8 mouse cellular contexts compared by ENCODE assay signal in the genomic region with DNA sequence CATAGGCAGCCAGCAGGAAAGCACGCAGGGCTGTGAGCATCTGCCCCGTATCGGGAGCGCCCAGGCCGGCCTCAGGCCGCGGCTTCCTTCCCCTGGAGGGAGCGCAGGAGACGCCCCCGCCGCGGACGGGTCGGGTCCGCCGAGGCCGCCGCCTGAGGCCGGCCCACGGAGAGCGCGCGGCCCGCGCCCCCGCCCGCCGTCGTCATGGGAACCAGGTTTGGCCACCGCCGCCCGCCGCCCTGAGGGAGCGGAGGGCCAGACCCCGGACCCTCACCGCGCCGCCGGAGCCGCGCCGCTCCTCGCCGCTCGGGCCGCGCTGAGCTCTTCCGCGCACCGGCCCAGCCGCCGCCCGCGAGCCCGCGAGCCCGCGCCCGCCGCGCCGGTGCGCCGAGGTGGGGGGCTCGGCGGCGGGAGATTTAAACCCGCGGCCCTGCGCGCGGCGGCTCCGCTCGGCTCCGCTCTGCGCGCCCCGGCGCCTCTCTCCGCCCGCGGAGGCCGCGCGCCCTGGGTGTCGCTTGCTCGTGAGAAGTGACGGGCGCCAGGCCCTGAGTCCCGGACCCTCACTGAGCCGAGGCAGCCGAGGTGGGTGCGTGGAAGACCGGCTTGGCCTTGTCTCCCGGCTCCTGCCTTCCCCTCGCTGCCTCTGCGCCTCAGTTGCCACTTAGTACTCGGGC. TPM values are rescaled to one million over a fixed set of nuclear protein-coding genes. Genes with fewer than 3 reads are reported as not detected.
DNase-seq lines count a peak whose midpoint lies in the region; ATAC-seq lines count a peak whose summit lies in the region.

A gene (minus strand): TSS at position 389 of the 674 bp plus-strand sequence.

- H3K9ac ChIP-seq in hindbrain, embryonic 13.5 days: peak within 1 kb of the TSS; percentile 86

- peak; percentile 74 for DNase-seq in R1 (ENCODE audit: low read depth, low spot score)
- DNase-seq in cerebellum, adult 9-11 months: peak; percentile 68
- DNase-seq in frontal cortex, postnatal 25 days (ENCODE audit: low spot score in 2 of 2): peak; percentile 14 to 25
- DNase-seq in layer of hippocampus, postnatal 36 days: peak; percentile 32 to 37
- DNase-seq in lung, postnatal 36 days: peak; percentile 61
- peak; percentile 53 for DNase-seq in right cerebral cortex, adult 18-20 months
- DNase-seq in urinary bladder, postnatal 4 days (ENCODE audit: low spot score in 2 of 2): peak; percentile 49 to 71

- H3K27ac ChIP-seq in hindbrain, embryonic 13.5 days: peak within 1 kb of the TSS; percentile 85

- under 1% methylated on average over 45 of the region's 99 CpGs for WGBS in hindbrain, embryonic 13.5 days

- 0 out of 2 replicates have a peak, but pooled peaks cover 4% of the 10 kb centered on the region for H3K4me1 ChIP-seq in hindbrain, embryonic 13.5 days (replicated peaks)

- H3K4me3 ChIP-seq in hindbrain, embryonic 13.5 days: peak within 1 kb of the TSS; percentile 79

- H3K4me2 ChIP-seq in hindbrain, embryonic 13.5 days: peak within 1 kb of the TSS; percentile 82

- H3K27me3 ChIP-seq in hindbrain, embryonic 13.5 days: peaks cover 10% of the 10 kb centered on the region

- peaks cover 5% of the 10 kb centered on the region; the same call in 1 of the 2 replicates for H3K9me3 ChIP-seq in hindbrain, embryonic 13.5 days

- ATAC-seq in hindbrain, embryonic 13.5 days (ENCODE audit: low FRiP score): peak; percentile 92

- no peaks in the 10 kb centered on the region for H3K36me3 ChIP-seq in hindbrain, embryonic 13.5 days

RNA-seq across cellular contexts. Expression of the gene that starts here (rescaled TPM):
- 27.9 and 31.3 TPM in 2 replicates for polyA plus RNA-seq in hindbrain, embryonic 13.5 days (2015; fragmentation: Nextera tagmentation; extraction: Ambion mirVana)
- 10 to 100 TPM; 34.9 to 38.4 TPM for total RNA-seq in layer of hippocampus, postnatal 36 days (2021)

Comparison
In these comparisons a context has a peak if more than half of its experiments do, and no peak if none do; other contexts are left out.
1. Peak in every context shown above with its lines: DNase-seq, ATAC-seq, H3K4me3 ChIP-seq and H3K27ac ChIP-seq.
2. DNase-seq: peak in every context shown above with its lines; median percentile 74 in R1; 68 in cerebellum, adult 9-11 months; 61 in lung, postnatal 36 days; 60 in urinary bladder, postnatal 4 days; 53 in right cerebral cortex, adult 18-20 months; 34 in layer of hippocampus, postnatal 36 days; 20 in frontal cortex, postnatal 25 days.